Mouse (Mus musculus) E14TG2a.4 (cell line): ENCODE measurements at regions not wholly inside any gene's neighbourhood (a gene's known extent, or its start where the extent isn't known, plus 50 kb on each side); places are given as distances from the start of the nearest gene placed in this dataset.

Source experiments
- H3K27me3 ChIP-seq: 2 replicates; pipeline ENCODE4 v1.6.1; 2014; ENCODE audit warnings: low read length, control low read depth; ENCODE audit not compliant: insufficient read depth
- H3K36me3 ChIP-seq: 2 replicates; pipeline ENCODE4 v1.6.1; 2014; ENCODE audit warnings: low read length, control low read depth; ENCODE audit not compliant: insufficient read depth
- H3K4me1 ChIP-seq: replicated peaks from 2 replicates; pipeline ENCODE4 v1.6.1; 2014; ENCODE audit warnings: low read depth, low read length, control low read depth
- H3K4me3 ChIP-seq: replicated peaks from 2 replicates; pipeline ENCODE4 v1.5.1; 2014; ENCODE audit warnings: mild to moderate bottlenecking, low read length
- H3K9me3 ChIP-seq: 2 replicates; pipeline ENCODE4 v1.6.1; 2014; ENCODE audit warnings: low read length, control low read depth
- CTCF ChIP-seq: conservative IDR thresholded peaks from 2 replicates; pipeline ENCODE4 v1.5.1; 2014; ENCODE audit warnings: low read length
- NANOG ChIP-seq: IDR thresholded peaks from 2 replicates; pipeline ENCODE4 v1.6.1; 2014; ENCODE audit warnings: borderline replicate concordance, low read length, mixed read lengths
- POU5F1 ChIP-seq: IDR thresholded peaks from 2 replicates; pipeline ENCODE4 v1.6.1; 2014; ENCODE audit warnings: low read length, borderline replicate concordance

GRCm38 (mm10) chr12:94862720-94863119, 829.3 kb upstream of the Flrt2 start:
- Histone ChIP-seq H3K27me3 (no peaks in the 10 kb centered on the region), H3K4me1 (no peaks in the 10 kb centered on the region), H3K9me3 (no peaks in the 10 kb centered on the region), H3K36me3 (no peaks in the 10 kb centered on the region), H3K4me3 (no peak overlapping the region)
- TF ChIP-seq POU5F1 (no peak), NANOG (no peak), CTCF (no peak)

DNA sequence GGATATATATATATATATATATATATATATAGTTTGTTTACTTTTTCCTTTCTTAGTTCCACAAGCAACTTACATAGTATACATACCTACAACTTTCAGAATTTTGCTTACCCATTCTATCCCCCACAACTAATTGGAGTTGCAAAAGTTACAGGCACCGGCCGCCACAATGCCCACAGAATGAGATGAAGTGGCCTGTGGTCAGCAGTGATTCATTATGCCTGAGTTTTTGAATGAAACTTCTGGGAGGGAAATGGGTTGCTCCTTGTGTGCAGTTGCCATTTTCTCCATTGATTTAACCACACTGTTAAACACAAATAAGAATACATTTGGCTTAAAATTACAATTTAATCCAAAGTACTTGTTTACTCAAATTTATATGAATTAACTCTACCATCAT, 781.2 kb upstream of the Flrt2 start:
- no peaks in the 10 kb centered on the region for H3K27me3 ChIP-seq
- no peaks in the 10 kb centered on the region for H3K4me1 ChIP-seq
- TF ChIP-seq CTCF: no peak
- no peak for TF ChIP-seq NANOG
- TF ChIP-seq POU5F1: no peak
- H3K4me3 ChIP-seq: no peak overlapping the region
- H3K9me3 ChIP-seq: no peaks in the 10 kb centered on the region
- no peaks in the 10 kb centered on the region for H3K36me3 ChIP-seq

DNA sequence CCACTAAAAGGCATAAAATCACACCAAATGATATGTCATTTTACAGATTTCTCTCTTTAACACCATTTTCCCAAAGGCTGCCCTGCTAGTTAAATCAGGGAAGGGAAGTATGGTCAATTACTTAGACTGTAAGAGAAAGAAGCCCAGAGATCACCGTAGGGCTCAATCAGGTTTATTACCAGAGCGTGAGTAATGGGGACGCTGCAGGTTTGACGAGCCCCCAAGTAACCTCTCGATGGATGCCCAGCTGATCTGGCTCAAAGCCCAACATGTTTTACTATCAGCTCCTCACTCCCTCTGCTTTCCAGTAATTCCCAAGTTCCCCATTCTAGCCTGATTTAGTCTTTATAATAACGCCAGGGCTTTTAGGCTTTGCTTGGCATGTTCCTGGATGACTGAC, 749.0 kb upstream of the Flrt2 start:
- Histone ChIP-seq H3K4me3 (no peak overlapping the region), H3K27me3 (no peaks in the 10 kb centered on the region), H3K4me1 (no peaks in the 10 kb centered on the region), H3K36me3 (no peaks in the 10 kb centered on the region), H3K9me3 (no peaks in the 10 kb centered on the region)
- TF ChIP-seq CTCF (no peak), NANOG (no peak), POU5F1 (no peak)
